Mouse (Mus musculus) liver, postnatal 0 days (tissue): Measurements from ENCODE around the gene Plch1.

Source experiments
- CTCF ChIP-seq: sonication (generic); IDR thresholded peaks from 2 replicates; pipeline ENCODE4 v1.5.1; 2016; ENCODE audit warnings: antibody characterized with exemption, low read depth
- EP300 ChIP-seq: IDR thresholded peaks from 2 replicates; pipeline ENCODE4 v1.6.1; 2016; ENCODE audit warnings: antibody characterized with exemption, low read depth, mild to moderate bottlenecking

DNA sequence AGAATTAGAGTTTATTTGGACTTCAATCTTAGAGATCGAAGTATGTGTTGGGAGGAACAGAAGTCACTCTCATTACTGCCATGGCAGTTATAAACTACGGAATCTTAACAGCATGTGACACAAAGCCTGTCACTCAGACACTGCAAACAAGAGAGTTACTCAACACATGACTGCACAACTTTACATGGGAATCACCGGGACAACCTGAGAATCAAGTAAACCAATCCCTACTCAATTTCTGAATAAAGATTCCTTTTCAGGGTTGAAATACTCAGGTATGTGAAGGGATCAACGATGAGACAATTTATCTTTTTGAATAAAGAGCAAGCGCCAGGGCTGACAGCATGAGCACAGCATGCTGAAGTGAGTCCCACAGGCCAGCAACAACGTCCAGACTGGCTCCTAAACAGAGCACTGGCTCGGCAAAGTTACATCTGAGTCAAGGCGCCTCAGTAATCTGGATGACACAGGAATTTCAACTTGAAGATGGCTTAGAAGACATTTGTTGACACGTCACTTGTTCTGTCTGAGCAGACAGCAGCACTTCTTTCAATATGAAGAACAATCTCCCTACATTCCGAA lies 49.4 kb downstream of the Plch1 start:
- no peak for TF ChIP-seq CTCF
- no peak for TF ChIP-seq EP300
